ENCODE assay signal across 8 mouse cellular contexts in the genomic region with DNA sequence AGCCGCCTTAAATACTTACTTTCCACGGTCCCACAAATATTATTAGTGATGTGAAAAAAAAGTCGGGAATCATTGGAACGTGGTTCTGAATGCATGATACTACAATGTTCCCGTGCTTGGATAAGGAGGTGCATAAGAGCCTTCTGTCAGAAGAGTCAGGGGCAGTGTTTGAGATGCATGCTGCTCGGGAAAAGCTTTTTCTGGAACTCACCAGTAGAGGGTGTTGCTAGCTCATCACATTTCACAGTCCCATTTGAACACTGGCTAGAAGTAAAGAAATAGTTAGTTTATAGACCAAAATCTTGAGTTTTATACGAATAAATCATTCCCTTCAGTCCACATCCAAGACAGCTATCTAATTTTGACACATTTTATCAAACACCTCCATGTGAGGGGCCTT. TPM values are rescaled to one million over a fixed set of nuclear protein-coding genes. Genes with fewer than 3 reads are reported as not detected.
DNase-seq lines count a peak whose midpoint lies in the region; ATAC-seq and TF ChIP-seq lines count a peak whose summit lies in the region.

No protein-coding gene starts in this region.

- no peak overlapping the region for H3K4me2 ChIP-seq in forebrain, embryonic 12.5 days
- H3K4me2 ChIP-seq in limb, embryonic 14.5 days (replicated peaks; ENCODE audit: low read depth, low read length, severe bottlenecking), result no peak overlapping the region

- H3K9me3 ChIP-seq in forebrain, embryonic 12.5 days, result no peaks in the 10 kb centered on the region
- no peaks in the 10 kb centered on the region for H3K9me3 ChIP-seq in limb, embryonic 14.5 days (ENCODE audit: control insufficient read depth, low read length)

- no peak for TF ChIP-seq POLR2A in spleen, adult 2 months (IDR thresholded peaks at IDR 0.05; ENCODE audit: low read depth, low read length)
- no peak for TF ChIP-seq POLR2A in limb, embryonic 14.5 days (IDR thresholded peaks at IDR 0.05; ENCODE audit: borderline replicate concordance, extremely low read depth, insufficient read depth, insufficient read length)

- H3K27me3 ChIP-seq in spleen, adult 2 months (ENCODE audit: control insufficient read depth, insufficient read depth, low read length), result no peaks in the 10 kb centered on the region
- no peaks in the 10 kb centered on the region for H3K27me3 ChIP-seq in forebrain, embryonic 12.5 days
- no peaks in the 10 kb centered on the region for H3K27me3 ChIP-seq in limb, embryonic 14.5 days (ENCODE audit: control insufficient read depth, insufficient read depth, low read length)

- H3K27ac ChIP-seq in spleen, adult 2 months (ENCODE audit: insufficient read depth, low read length), result no peak overlapping the region
- no peak overlapping the region for H3K27ac ChIP-seq in forebrain, embryonic 12.5 days
- no peak overlapping the region for H3K27ac ChIP-seq in limb, embryonic 14.5 days (replicated peaks; ENCODE audit: low read depth, low read length)

- no peaks in the 10 kb centered on the region for H3K36me3 ChIP-seq in spleen, adult 2 months (ENCODE audit: control insufficient read depth, insufficient read depth, low read length)
- H3K36me3 ChIP-seq in forebrain, embryonic 12.5 days (replicated peaks), result no peaks in the 10 kb centered on the region
- no peaks in the 10 kb centered on the region for H3K36me3 ChIP-seq in limb, embryonic 14.5 days (ENCODE audit: control insufficient read depth, insufficient read depth, low read length)

- TF ChIP-seq CTCF in spleen, adult 2 months (IDR thresholded peaks at IDR 0.05; ENCODE audit: extremely low read depth, insufficient read depth, insufficient read length, insufficient replicate concordance), result peak; percentile 26; the same call in 1 of the 2 replicates

- no peak overlapping the region for H3K4me3 ChIP-seq in spleen, adult 2 months (ENCODE audit: extremely low read depth, insufficient read depth, insufficient read length)
- H3K4me3 ChIP-seq in forebrain, embryonic 12.5 days (replicated peaks), result no peak overlapping the region
- no peak overlapping the region for H3K4me3 ChIP-seq in limb, embryonic 14.5 days (replicated peaks; ENCODE audit: low read length)

- WGBS in spleen, adult 2 months, result 33% methylated on average over 7 of the region's 7 CpGs
- 24% methylated on average over 7 of the region's 7 CpGs for WGBS in forebrain, embryonic 12.5 days
- WGBS in limb, embryonic 14.5 days, result 31% methylated on average over 7 of the region's 7 CpGs

- no peak overlapping the region for H3K9ac ChIP-seq in forebrain, embryonic 12.5 days
- H3K9ac ChIP-seq in limb, embryonic 14.5 days (ENCODE audit: low read depth, low read length, severe bottlenecking), result no peak overlapping the region

- no peak for DNase-seq in spleen, adult 2 months (ENCODE audit: low read depth in 1 of 2, low spot score in 2 of 2)
- no peak for DNase-seq in spleen, adult 18-20 months
- peak; percentile 49 for DNase-seq in ZHBTc4 (ENCODE audit: low read depth, low spot score)
- DNase-seq in kidney, adult 9 months, result peak; percentile 53
- DNase-seq in limb, embryonic 14.5 days (ENCODE audit: low spot score), result peak; percentile 48
- DNase-seq in right cerebral cortex, postnatal 10 days (ENCODE audit: low spot score in 2 of 2), result peak; percentile 41 to 63
- DNase-seq in c-Kit-positive CD71-positive TER-119-positive erythroid progenitor cells, embryonic 14.5 days (ENCODE audit: low spot score), result no peak

- H3K4me1 ChIP-seq in spleen, adult 2 months (ENCODE audit: control insufficient read depth, insufficient read depth, insufficient read length), result no peaks in the 10 kb centered on the region
- no peaks in the 10 kb centered on the region for H3K4me1 ChIP-seq in forebrain, embryonic 12.5 days
- no peaks in the 10 kb centered on the region for H3K4me1 ChIP-seq in limb, embryonic 14.5 days (ENCODE audit: control insufficient read depth, insufficient read depth, low read length)

- peak; percentile 70; the same call in 1 of the 2 replicates for ATAC-seq in forebrain, embryonic 12.5 days (ENCODE audit: low FRiP score)
- ATAC-seq in limb, embryonic 14.5 days (ENCODE audit: low FRiP score, low read depth), result peak; percentile 70; the same call in 1 of the 2 replicates

RNA-seq across cellular contexts. Expression of a gene that starts 53.2 kb away (rescaled TPM):
- polyA plus RNA-seq in spleen, adult 2 months (2012; rRNA removed), result not detected in 2 replicates
- polyA plus RNA-seq in forebrain, embryonic 12.5 days (2016; fragmentation: Nextera tagmentation; extraction: Ambion mirVana), result not detected in 2 replicates
- polyA plus RNA-seq in limb, embryonic 14.5 days (2012; rRNA removed), result 0.93 and 1.2 TPM in 2 replicates
- 0.22 and 0.51 TPM in 2 replicates for polyA plus RNA-seq in limb, embryonic 14.5 days (2014; fragmentation: Nextera tagmentation; extraction: Ambion mirVana)

Comparison
In these comparisons a context has a peak if more than half of its experiments do, and no peak if none do; other contexts are left out.
1. DNase-seq: peak in ZHBTc4 (single experiment), kidney, adult 9 months (single experiment), limb, embryonic 14.5 days (single experiment) and right cerebral cortex, postnatal 10 days (2 of 2); none in spleen, adult 2 months (0 of 2), spleen, adult 18-20 months (0 of 2) and c-Kit-positive CD71-positive TER-119-positive erythroid progenitor cells, embryonic 14.5 days (single experiment).